ENCODE assay signal across 21 mouse cellular contexts in genomic region chr11:60061504-60062006, GRCm38 (mm10). TPM values are rescaled to one million over a fixed set of nuclear protein-coding genes. Genes with fewer than 3 reads are reported as not detected.
DNase-seq lines count a peak whose midpoint lies in the region; ATAC-seq and TF ChIP-seq lines count a peak whose summit lies in the region.
"Had no signal": no experiment of that assay in that cellular context is flagged by ENCODE, and none has a peak within 500 bp of the region (broad histone marks: within the 10 kb centered on the region; RNA-seq: fewer than 3 reads in every experiment).

No protein-coding gene starts in this region.

- in situ Hi-C loops in CH12.LX (cut with MboI; ENCODE audit: low pct_ligation_motif_present, low pct_unique_long_range_greater_than_20kb, low sequenced_read_pairs): no loop called here

- peak; percentile 87 for ATAC-seq in stomach, postnatal 0 days (ENCODE audit: low FRiP score, low TSS enrichment)
- no peak for ATAC-seq in forebrain, embryonic 12.5 days (ENCODE audit: low FRiP score)
- ATAC-seq: activated CD4-positive, CD25-positive, alpha-beta regulatory T cell, adult 4 months; CD4-positive, CD25-positive, alpha-beta regulatory T cell, adult 4 months; forebrain, embryonic 14.5 days; forebrain, embryonic 16.5 days; Patski had no signal

- H3K4me1 ChIP-seq in CH12.LX (ENCODE audit: control insufficient read depth in 1 of 2, insufficient read depth in 2 of 2): peaks cover 4 to 7% of the 10 kb centered on the region in 2 experiments; a peak in 3 of 4 replicates
- H3K4me1 ChIP-seq in stomach, postnatal 0 days (replicated peaks; ENCODE audit: control insufficient read depth, insufficient read depth): no peaks in the 10 kb centered on the region
- H3K4me1 ChIP-seq in forebrain, embryonic 12.5 days: no peaks in the 10 kb centered on the region

- H3K4me3 ChIP-seq in CH12.LX (replicated peaks in 1 of 3; ENCODE audit: low read depth in 2 of 3, low read length in 2 of 3, poor library complexity in 1 of 3): no peak overlapping the region
- H3K4me3 ChIP-seq in stomach, postnatal 0 days (ENCODE audit: low read depth, low read length): no peak overlapping the region
- no peak overlapping the region for H3K4me3 ChIP-seq in forebrain, embryonic 12.5 days (replicated peaks)
- H3K4me3 ChIP-seq: embryonic facial prominence, embryonic 12.5 days had no signal

- TF ChIP-seq POLR2A in CH12.LX (IDR thresholded peaks at IDR 0.05; ENCODE audit: low read depth, low read length): no peak

- H3K4me2 ChIP-seq in CH12.LX (ENCODE audit: insufficient read depth, low read depth, poor library complexity, severe bottlenecking): no peak overlapping the region
- no peak overlapping the region for H3K4me2 ChIP-seq in stomach, postnatal 0 days (replicated peaks; ENCODE audit: low read depth)
- H3K4me2 ChIP-seq in forebrain, embryonic 12.5 days: no peak overlapping the region
- H3K4me2 ChIP-seq: embryonic facial prominence, embryonic 12.5 days had no signal

- TF ChIP-seq EP300 in CH12.LX (IDR thresholded peaks at IDR 0.05; ENCODE audit: low read length): no peak
- no peak for TF ChIP-seq EP300 in stomach, postnatal 0 days (optimal IDR thresholded peaks at IDR 0.05)

- no peak for TF ChIP-seq RAD21 in CH12.LX (IDR thresholded peaks at IDR 0.05; ENCODE audit: low read depth, low read length)

- dilution Hi-C loops in CH12.LX (cut with MboI; ENCODE audit: extremely low pct_ligation_motif_present, extremely low pct_unique_long_range_greater_than_20kb, low sequenced_read_pairs): no loop called here

- WGBS in stomach, postnatal 0 days: 63% methylated on average over 4 of the region's 4 CpGs
- WGBS in forebrain, embryonic 12.5 days: 82% methylated on average over 4 of the region's 4 CpGs

- peak; percentile 49 for DNase-seq in A20 (ENCODE audit: low read depth, low spot score)
- DNase-seq in CH12.LX (ENCODE audit: extremely low read depth): no peak
- DNase-seq in stomach, postnatal 0 days (ENCODE audit: low spot score): peak; percentile 23
- DNase-seq in thymus, postnatal 0 days (ENCODE audit: low spot score): no peak
- DNase-seq: adrenal gland, adult 8-10 months; adrenal gland, postnatal 25 days; B cell, adult 2 months; cerebellum, adult 11 months; cerebellum, adult 18-20 months; cerebellum, adult 8-10 months; cerebellum, adult 9-11 months; cerebellum, postnatal 14 days; cerebellum, postnatal 36 days; embryo, embryonic 11 days had no signal

- H3K79me2 ChIP-seq in CH12.LX (replicated peaks; ENCODE audit: control insufficient read depth, extremely low read depth, insufficient read depth, poor library complexity, severe bottlenecking): no peaks in the 10 kb centered on the region

- H3K9me3 ChIP-seq in CH12.LX (replicated peaks; ENCODE audit: low read length): no peaks in the 10 kb centered on the region
- H3K9me3 ChIP-seq in stomach, postnatal 0 days (ENCODE audit: control insufficient read depth, low read length): no peaks in the 10 kb centered on the region
- H3K9me3 ChIP-seq in forebrain, embryonic 12.5 days: no peaks in the 10 kb centered on the region
- H3K9me3 ChIP-seq: embryonic facial prominence, embryonic 12.5 days had no signal

- no peak overlapping the region for H3K9ac ChIP-seq in CH12.LX (ENCODE audit: insufficient read depth, low read depth)
- no peak overlapping the region for H3K9ac ChIP-seq in stomach, postnatal 0 days (ENCODE audit: low read length)
- no peak overlapping the region for H3K9ac ChIP-seq in forebrain, embryonic 12.5 days
- H3K9ac ChIP-seq: embryonic facial prominence, embryonic 12.5 days had no signal

- H3K27ac ChIP-seq in CH12.LX (ENCODE audit: insufficient read depth, low read depth): no peak overlapping the region
- H3K27ac ChIP-seq in stomach, postnatal 0 days (replicated peaks): no peak overlapping the region
- no peak overlapping the region for H3K27ac ChIP-seq in forebrain, embryonic 12.5 days
- H3K27ac ChIP-seq: embryonic facial prominence, embryonic 12.5 days had no signal

- peaks cover 31% of the 10 kb centered on the region for H3K27me3 ChIP-seq in CH12.LX (replicated peaks)
- no peaks in the 10 kb centered on the region for H3K27me3 ChIP-seq in stomach, postnatal 0 days (ENCODE audit: control insufficient read depth, insufficient read depth, low read length)
- peaks cover 14% of the 10 kb centered on the region; the same call in 1 of the 2 replicates for H3K27me3 ChIP-seq in forebrain, embryonic 12.5 days
- H3K27me3 ChIP-seq: embryonic facial prominence, embryonic 12.5 days had no signal

- no peak for TF ChIP-seq CTCF in CH12.LX (conservative IDR thresholded peaks at IDR 0.05 in 1 of 2, IDR thresholded peaks at IDR 0.05 in 1 of 2; ENCODE audit: low read depth in 2 of 2, low read length in 2 of 2)
- no peak for TF ChIP-seq CTCF in stomach, postnatal 0 days (IDR thresholded peaks at IDR 0.05; ENCODE audit: low read depth)

- no peaks in the 10 kb centered on the region for H3K36me3 ChIP-seq in CH12.LX (replicated peaks in 1 of 2; ENCODE audit: control insufficient read depth in 1 of 2, insufficient read depth in 1 of 2, low read length in 1 of 2)
- no peaks in the 10 kb centered on the region for H3K36me3 ChIP-seq in stomach, postnatal 0 days (ENCODE audit: control insufficient read depth, insufficient read depth, low read length)
- no peaks in the 10 kb centered on the region for H3K36me3 ChIP-seq in forebrain, embryonic 12.5 days (replicated peaks)
- H3K36me3 ChIP-seq: embryonic facial prominence, embryonic 12.5 days had no signal

TF ChIP-seq in CH12.LX, 34 proteins besides CTCF, POLR2A, EP300 and RAD21:
- TF ChIP-seq ELF1 (IDR thresholded peaks at IDR 0.05; ENCODE audit: low read depth, low read length): no peak
- TF ChIP-seq MAX (IDR thresholded peaks at IDR 0.05; ENCODE audit: low read length): peak; percentile 77; the same call in 1 of the 2 replicates
- TF ChIP-seq NELFE (IDR thresholded peaks at IDR 0.05; ENCODE audit: low read depth, low read length): no peak
- TF ChIP-seq MAZ (IDR thresholded peaks at IDR 0.05; ENCODE audit: low read depth, low read length): no peak
- peak; percentile 50 for TF ChIP-seq USF2 (conservative IDR thresholded peaks at IDR 0.05; ENCODE audit: low read depth, low read length)
- TF ChIP-seq BHLHE40 (IDR thresholded peaks at IDR 0.05; ENCODE audit: low read depth, low read length): peak; percentile 81
- peak; percentile 48 for TF ChIP-seq USF1 (IDR thresholded peaks at IDR 0.05; ENCODE audit: low read depth, low read length)
- no peak for TF ChIP-seq JUND (conservative IDR thresholded peaks at IDR 0.05; ENCODE audit: low read depth, low read length)
TF ChIP-seq in CH12.LX: peak in this region for 4.

RNA-seq across cellular contexts. Expression of gene Pemt, which starts 15.3 kb away (rescaled TPM):
- total RNA-seq in CH12.LX (2012; rRNA removed): 7.8 and 9.1 TPM in 2 replicates
- 6.7 and 6.9 TPM in 2 replicates for total RNA-seq in CH12.LX (2014; rRNA removed)
- 10.5 and 10.7 TPM in 2 replicates for polyA plus RNA-seq in CH12.LX (2012; ENCODE audit: insufficient read length, low read depth)
- polyA plus RNA-seq in stomach, postnatal 0 days (2015; fragmentation: Nextera tagmentation; extraction: Ambion mirVana): 8.3 and 9.0 TPM in 2 replicates
- polyA plus RNA-seq in forebrain, embryonic 12.5 days (2016; fragmentation: Nextera tagmentation; extraction: Ambion mirVana): 5.4 and 6.3 TPM in 2 replicates
- polyA plus RNA-seq in thymus, postnatal 0 days (2015; fragmentation: Nextera tagmentation; extraction: Ambion mirVana): 7.0 and 9.2 TPM in 2 replicates

RNA-seq across cellular contexts. Expression of gene Rai1, which starts 43.3 kb away (rescaled TPM):
- total RNA-seq in CH12.LX (2012; rRNA removed) (15.4 and 15.5 TPM in 2 replicates), CH12.LX (2014; rRNA removed) (6.5 and 6.6 TPM in 2 replicates)
- polyA plus RNA-seq in CH12.LX (2012; ENCODE audit: insufficient read length, low read depth): 19.1 and 22.6 TPM in 2 replicates
- 10.6 and 10.7 TPM in 2 replicates for polyA plus RNA-seq in stomach, postnatal 0 days (2015; fragmentation: Nextera tagmentation; extraction: Ambion mirVana)
- polyA plus RNA-seq in forebrain, embryonic 12.5 days (2016; fragmentation: Nextera tagmentation; extraction: Ambion mirVana): 34.2 and 35.1 TPM in 2 replicates
- polyA plus RNA-seq in thymus, postnatal 0 days (2015; fragmentation: Nextera tagmentation; extraction: Ambion mirVana): 29.0 and 37.0 TPM in 2 replicates

Comparison
In these comparisons a context has a peak if more than half of its experiments do, and no peak if none do; other contexts are left out.
1. DNase-seq: peak in A20 (single experiment) and stomach, postnatal 0 days (single experiment); none in CH12.LX (single experiment) and thymus, postnatal 0 days (single experiment).